Mouse (Mus musculus) midbrain, embryonic 11.5 days (tissue): ENCODE results near the gene Gm10073. TPM values are rescaled to one million over a fixed set of nuclear protein-coding genes. Genes with fewer than 3 reads are reported as not detected.

Experiments used
- ATAC-seq: fragments of 200-750 bp; cut with Nextera tagmentation; 2 replicates; pipeline ENCODE4 v1.8.0; 2017; ENCODE audit warnings: moderate TSS enrichment, moderate library complexity; ENCODE audit not compliant: low FRiP score
- DNase-seq: peaks from one replicate; pipeline ENCODE4 v3.0.0; 2015; ENCODE audit warnings: low spot score; ENCODE audit errors: missing footprints
- H3K27ac ChIP-seq: fragments of 300-500 bp; sonication (generic); 2 replicates; pipeline ENCODE4 v1.5.1; 2014; ENCODE audit warnings: low read depth, low read length
- H3K27me3 ChIP-seq: fragments of 300-500 bp; sonication (generic); 2 replicates; pipeline ENCODE4 v1.6.1; 2014; ENCODE audit warnings: mild to moderate bottlenecking, low read length, moderate library complexity, mixed read lengths; ENCODE audit not compliant: control insufficient read depth, insufficient read depth
- H3K36me3 ChIP-seq: fragments of 300-500 bp; sonication (generic); 2 replicates; pipeline ENCODE4 v1.6.1; 2014; ENCODE audit warnings: mild to moderate bottlenecking, low read length, moderate library complexity, mixed read lengths; ENCODE audit not compliant: control insufficient read depth, insufficient read depth
- H3K4me1 ChIP-seq: fragments of 300-500 bp; sonication (generic); 2 replicates; pipeline ENCODE4 v1.6.1; 2014; ENCODE audit warnings: low read length; ENCODE audit not compliant: control insufficient read depth, insufficient read depth
- H3K4me2 ChIP-seq: fragments of 300-500 bp; sonication (generic); 2 replicates; pipeline ENCODE4 v1.6.1; 2014; ENCODE audit warnings: mild to moderate bottlenecking, moderate library complexity
- H3K4me3 ChIP-seq: fragments of 300-500 bp; sonication (generic); 2 replicates; pipeline ENCODE4 v1.5.1; 2014; ENCODE audit warnings: low read depth, low read length
- H3K9ac ChIP-seq: fragments of 300-500 bp; sonication (generic); 2 replicates; pipeline ENCODE4 v1.6.1; 2014; ENCODE audit warnings: low read length
- H3K9me3 ChIP-seq: fragments of 300-500 bp; sonication (generic); 2 replicates; pipeline ENCODE4 v1.6.1; 2016; ENCODE audit warnings: low read length; ENCODE audit not compliant: control insufficient read depth
- WGBS: fragments of 180-500 bp; shearing (Covaris S2); extraction: QIAGEN DNeasy Blood & Tissue Kit; methylation state at CpG from one replicate; pipeline ENCODE4 v1.1.7; 2014; 5-methylcytosine and 5-hydroxymethylcytosine counted together
- polyA plus RNA-seq: library from polyadenylated mRNA; unstranded; fragments of >200 nt; fragmentation: Nextera tagmentation; extraction: Ambion mirVana; gene quantifications from 2 replicates; pipeline ENCODE4 v1.2.1, GENCODE M21; 2014

Gene Gm10073
- polyA plus RNA-seq, 1 experiment from 2014 or later = 7.5 TPM

GRCm38 (mm10) chr8:106570386-106570785 lies 2.9 kb downstream of the Gm10073 start:
- Histone ChIP-seq H3K36me3 (no peaks in the 10 kb centered on the region), H3K27ac (no peak overlapping the region), H3K9me3 (no peaks in the 10 kb centered on the region), H3K9ac (no peak overlapping the region), H3K4me1 (peaks cover 7% of the 10 kb centered on the region), H3K4me3 (no peak overlapping the region), H3K27me3 (no peaks in the 10 kb centered on the region), H3K4me2 (no peak overlapping the region)
- 86% methylated on average over 4 of the region's 4 CpGs for WGBS
- ATAC-seq = no peak
- peak; percentile 73 for DNase-seq

GRCm38 (mm10) chr8:106569006-106569405 lies 4.3 kb downstream of the Gm10073 start:
- Histone ChIP-seq H3K9ac (no peak overlapping the region), H3K27ac (no peak overlapping the region), H3K9me3 (no peaks in the 10 kb centered on the region), H3K4me1 (peaks cover 7% of the 10 kb centered on the region), H3K4me3 (no peak overlapping the region), H3K4me2 (no peak overlapping the region), H3K27me3 (no peaks in the 10 kb centered on the region), H3K36me3 (no peaks in the 10 kb centered on the region)
- WGBS = 31% methylated on average over 6 of the region's 7 CpGs
- ATAC-seq (peak; percentile 93), DNase-seq (peak; percentile 95)

- no peak overlapping the region for H3K9ac ChIP-seq
- H3K4me2 ChIP-seq = no peak overlapping the region
- DNase-seq (no peak), ATAC-seq (no peak)
- H3K36me3 ChIP-seq = no peaks in the 10 kb centered on the region
- no peaks in the 10 kb centered on the region for H3K27me3 ChIP-seq
- H3K4me3 ChIP-seq = no peak overlapping the region
- H3K4me1 ChIP-seq = peaks cover 3% of the 10 kb centered on the region; the same call in 1 of the 2 replicates
- H3K9me3 ChIP-seq = no peaks in the 10 kb centered on the region
- no peak overlapping the region for H3K27ac ChIP-seq
- 85% methylated on average over 3 of the region's 3 CpGs for WGBS
These were observed 9.5 kb downstream of the Gm10073 start for GRCm38 (mm10) chr8:106563691-106564182.

- DNase-seq (peak; percentile 93), ATAC-seq (0 out of 2 replicates have a peak, but pooled peaks have one; percentile 44)
- Histone ChIP-seq H3K4me1 (peaks cover 2% of the 10 kb centered on the region; the same call in 1 of the 2 replicates), H3K36me3 (no peaks in the 10 kb centered on the region), H3K27ac (no peak overlapping the region), H3K9ac (no peak overlapping the region), H3K27me3 (no peaks in the 10 kb centered on the region), H3K9me3 (no peaks in the 10 kb centered on the region), H3K4me2 (no peak overlapping the region), H3K4me3 (no peak overlapping the region)
- WGBS = 32% methylated on average over 21 of the region's 21 CpGs
These were observed 12.0 kb downstream of the Gm10073 start for GRCm38 (mm10) chr8:106561097-106561865.

- H3K4me2 ChIP-seq = no peak overlapping the region
- no peak overlapping the region for H3K9ac ChIP-seq
- H3K36me3 ChIP-seq = no peaks in the 10 kb centered on the region
- peaks cover 2% of the 10 kb centered on the region; the same call in 1 of the 2 replicates for H3K4me1 ChIP-seq
- H3K9me3 ChIP-seq = no peaks in the 10 kb centered on the region
- no peak overlapping the region for H3K27ac ChIP-seq
- H3K27me3 ChIP-seq = no peaks in the 10 kb centered on the region
- no peak overlapping the region for H3K4me3 ChIP-seq
- DNase-seq (no peak), ATAC-seq (no peak)
- WGBS = 72% methylated on average over 9 of the region's 9 CpGs
These were observed 13.4 kb downstream of the Gm10073 start for GRCm38 (mm10) chr8:106559844-106560243.

- H3K4me2 ChIP-seq = no peak overlapping the region
These were observed 17.1 kb downstream of the Gm10073 start for GRCm38 (mm10) chr8:106556068-106556645.

GRCm38 (mm10) chr8:106554011-106554410 lies 19.2 kb downstream of the Gm10073 start:
- no peaks in the 10 kb centered on the region for H3K9me3 ChIP-seq
- DNase-seq (no peak), ATAC-seq (no peak)
- no peaks in the 10 kb centered on the region for H3K27me3 ChIP-seq
- no peak overlapping the region for H3K9ac ChIP-seq
- WGBS = 94% methylated on average over 5 of the region's 5 CpGs
- no peak overlapping the region for H3K27ac ChIP-seq
- no peak overlapping the region for H3K4me3 ChIP-seq
- no peaks in the 10 kb centered on the region for H3K36me3 ChIP-seq
- H3K4me1 ChIP-seq = no peaks in the 10 kb centered on the region
- no peak overlapping the region for H3K4me2 ChIP-seq

More at GRCm38 (mm10) chr8:106556068-106556645, 17.1 kb downstream of the Gm10073 start:
- Histone ChIP-seq H3K27me3 (no peaks in the 10 kb centered on the region), H3K36me3 (no peaks in the 10 kb centered on the region), H3K9me3 (no peaks in the 10 kb centered on the region), H3K27ac (no peak overlapping the region), H3K4me3 (no peak overlapping the region), H3K4me1 (peaks cover 1% of the 10 kb centered on the region; the same call in 1 of the 2 replicates), H3K9ac (no peak overlapping the region)
- 81% methylated on average over 6 of the region's 7 CpGs for WGBS
- no peak for DNase-seq
- no peak for ATAC-seq

- 95% methylated on average over 1 of the region's 1 CpGs for WGBS
- H3K27me3 ChIP-seq = no peaks in the 10 kb centered on the region
- no peaks in the 10 kb centered on the region for H3K36me3 ChIP-seq
- no peaks in the 10 kb centered on the region for H3K9me3 ChIP-seq
- H3K4me1 ChIP-seq = no peaks in the 10 kb centered on the region
- H3K27ac ChIP-seq = no peak overlapping the region
- no peak overlapping the region for H3K9ac ChIP-seq
- no peak overlapping the region for H3K4me3 ChIP-seq
- no peak overlapping the region for H3K4me2 ChIP-seq
- DNase-seq (no peak), ATAC-seq (no peak)
These were observed 22.4 kb downstream of the Gm10073 start for GRCm38 (mm10) chr8:106550906-106551305.

- Histone ChIP-seq H3K36me3 (no peaks in the 10 kb centered on the region), H3K4me1 (no peaks in the 10 kb centered on the region), H3K27me3 (no peaks in the 10 kb centered on the region), H3K27ac (no peak overlapping the region), H3K4me3 (no peak overlapping the region), H3K4me2 (no peak overlapping the region), H3K9me3 (no peaks in the 10 kb centered on the region), H3K9ac (no peak overlapping the region)
- ATAC-seq (no peak), DNase-seq (no peak)
- WGBS = 88% methylated on average over 10 of the region's 10 CpGs
These were observed 24.8 kb downstream of the Gm10073 start for GRCm38 (mm10) chr8:106548366-106548936.
